Mouse (Mus musculus) thymus, postnatal 10 days (tissue): ENCODE data around the gene Cd5l.
"Not testable (repeated sequence)": the region's sequence is repeated elsewhere in the genome, so short reads cannot be mapped to it uniquely, and the experiment has no call there.

Experiments
- DNase-seq, 2 experiments: peaks; one replicate each; pipeline ENCODE4 v3.0.0; 2021; ENCODE audit warnings: low spot score in 2 of 2

Gene Cd5l

DNA sequence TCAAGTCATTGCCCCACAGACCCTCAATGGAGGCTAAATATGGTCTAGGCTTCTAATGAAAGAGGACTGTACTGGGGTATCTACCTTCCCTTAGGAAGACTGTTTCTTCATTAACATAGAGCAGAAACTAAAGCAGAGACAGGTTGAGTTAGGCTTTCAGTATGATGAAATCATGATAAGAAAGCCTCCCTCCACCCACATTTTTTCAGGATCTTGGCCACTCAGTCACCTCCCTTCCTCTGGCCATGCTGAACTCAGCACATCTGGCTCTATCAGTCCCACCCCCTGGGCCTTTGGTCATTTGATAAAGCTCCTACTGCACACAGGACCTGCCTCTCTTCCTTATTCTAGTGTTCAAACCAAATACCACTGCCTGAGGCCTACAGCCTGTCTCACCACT, at the start of gene Cd5l:
TSS of gene Cd5l (plus strand) at position 301 of the 400 bp plus-strand sequence.
- no peak for DNase-seq

GRCm38 (mm10) chr3:87309922-87310321, 47.8 kb upstream of the Cd5l start:
- DNase-seq: no peak

DNA sequence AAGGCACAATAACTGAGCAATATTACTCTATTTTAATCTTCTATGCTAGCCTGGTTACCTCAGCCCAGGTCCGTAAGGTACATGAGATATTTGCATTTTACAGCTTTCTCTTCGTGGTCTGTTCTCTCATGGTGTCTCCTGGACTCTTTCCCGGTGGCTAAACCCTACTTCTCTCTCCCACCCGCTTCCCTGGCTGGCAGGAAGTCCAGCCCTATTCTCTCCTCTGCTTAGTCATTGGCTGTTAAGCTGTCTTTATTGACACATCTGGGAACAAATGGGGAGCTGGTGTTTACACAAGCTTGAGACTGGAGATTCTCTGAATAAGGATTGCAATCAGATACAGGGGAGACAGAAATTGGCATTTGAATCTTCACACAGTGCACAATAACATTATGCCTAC, 35.1 kb upstream of the Cd5l start:
- DNase-seq: no peak

- no peak for DNase-seq
Measured at GRCm38 (mm10) chr3:87323778-87324177, 33.9 kb upstream of the Cd5l start.

DNA sequence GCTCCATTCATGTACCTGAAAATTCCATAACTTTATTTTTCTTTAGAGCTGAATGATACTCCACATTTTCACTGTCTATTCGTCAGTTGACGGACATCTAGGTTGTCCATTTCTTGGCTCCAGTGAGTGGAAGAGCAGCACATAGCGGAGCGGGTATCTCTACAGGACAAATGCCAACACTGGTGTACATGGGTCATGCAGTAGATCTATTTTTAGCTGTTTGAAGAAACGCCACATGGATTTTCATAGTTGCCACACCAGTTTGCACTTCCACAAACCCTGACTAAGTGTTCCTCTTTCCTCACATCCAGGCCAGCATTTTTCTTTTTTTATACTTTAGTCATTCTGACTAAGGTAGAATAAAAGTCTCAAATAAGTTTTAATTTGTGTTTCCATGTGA, 19.8 kb upstream of the Cd5l start:
- DNase-seq: no peak

DNA sequence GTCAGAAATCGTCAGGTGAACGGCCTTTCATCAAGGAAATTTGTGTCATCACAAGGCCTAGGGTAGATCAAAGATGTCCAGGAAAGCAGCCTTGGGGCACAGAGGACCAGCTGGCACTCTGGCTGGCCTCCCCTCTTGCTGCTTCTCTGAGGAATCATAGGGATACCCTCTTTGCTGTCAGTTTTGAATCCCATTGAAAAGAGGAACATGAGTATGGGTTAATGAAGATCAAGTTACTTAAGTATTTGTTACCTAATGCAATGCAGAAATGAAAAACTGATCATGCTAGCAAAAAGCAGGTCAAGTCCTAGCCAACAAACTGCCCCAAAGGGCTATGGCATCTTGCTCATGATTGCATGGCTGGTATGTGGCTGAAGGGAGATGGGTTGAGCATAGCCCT, 6.7 kb upstream of the Cd5l start:
- not testable (repeated sequence) for DNase-seq

DNA sequence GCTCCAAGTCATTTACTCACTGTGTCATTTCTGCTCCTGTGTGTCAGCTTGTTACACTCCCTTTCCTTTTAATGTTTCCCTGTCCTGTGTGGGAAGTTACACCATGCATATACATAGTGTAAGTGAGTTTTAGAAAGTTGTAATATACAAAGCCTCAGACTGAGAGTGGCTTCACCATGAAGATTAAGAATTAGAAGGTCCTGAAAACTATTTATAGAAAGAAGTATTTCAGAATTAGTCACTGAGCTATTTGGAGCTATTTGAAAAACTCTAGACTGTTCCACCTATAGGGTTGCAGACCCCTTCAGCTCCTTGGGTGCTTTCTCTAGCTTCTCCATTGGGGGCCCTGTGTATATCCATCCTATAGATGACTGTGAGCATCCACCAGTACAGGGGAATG, 1.5 kb downstream of the Cd5l start:
- no peak for DNase-seq

DNA sequence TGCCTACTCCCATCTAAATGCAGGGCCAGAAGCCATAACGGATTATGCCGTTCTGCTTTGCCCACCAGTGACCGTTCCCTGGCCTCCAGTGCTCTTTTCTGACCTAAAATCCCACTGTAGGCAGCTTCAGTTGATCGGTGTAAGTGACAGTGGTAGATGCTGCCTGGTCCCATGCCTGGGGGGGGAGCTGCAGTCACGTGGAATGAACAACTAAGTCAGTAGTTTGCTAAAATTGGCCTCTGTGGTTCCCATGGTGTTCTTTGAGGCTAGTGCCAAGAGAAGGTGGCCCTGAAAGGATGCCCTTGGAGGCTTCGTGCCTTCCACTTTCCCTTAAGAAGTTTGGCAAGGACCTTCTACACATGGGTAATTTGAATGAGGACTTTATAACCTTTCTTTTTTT, 2.8 kb downstream of the Cd5l start:
- DNase-seq: no peak

GRCm38 (mm10) chr3:87365691-87366090, 8.0 kb downstream of the Cd5l start:
- no peak for DNase-seq

DNA sequence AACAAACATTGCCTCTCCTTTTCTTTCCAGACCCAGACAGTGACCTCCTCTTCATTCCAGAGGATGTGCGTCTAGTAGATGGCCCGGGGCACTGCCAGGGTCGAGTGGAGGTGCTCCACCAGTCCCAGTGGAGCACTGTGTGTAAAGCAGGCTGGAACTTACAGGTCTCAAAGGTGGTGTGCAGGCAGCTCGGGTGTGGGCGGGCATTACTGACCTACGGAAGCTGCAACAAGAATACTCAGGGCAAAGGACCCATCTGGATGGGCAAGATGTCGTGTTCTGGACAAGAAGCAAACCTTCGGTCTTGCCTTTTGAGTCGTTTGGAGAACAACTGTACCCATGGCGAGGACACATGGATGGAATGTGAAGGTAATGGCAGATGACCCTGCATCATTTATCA, 9.8 kb downstream of the Cd5l start:
- DNase-seq: no peak

DNA sequence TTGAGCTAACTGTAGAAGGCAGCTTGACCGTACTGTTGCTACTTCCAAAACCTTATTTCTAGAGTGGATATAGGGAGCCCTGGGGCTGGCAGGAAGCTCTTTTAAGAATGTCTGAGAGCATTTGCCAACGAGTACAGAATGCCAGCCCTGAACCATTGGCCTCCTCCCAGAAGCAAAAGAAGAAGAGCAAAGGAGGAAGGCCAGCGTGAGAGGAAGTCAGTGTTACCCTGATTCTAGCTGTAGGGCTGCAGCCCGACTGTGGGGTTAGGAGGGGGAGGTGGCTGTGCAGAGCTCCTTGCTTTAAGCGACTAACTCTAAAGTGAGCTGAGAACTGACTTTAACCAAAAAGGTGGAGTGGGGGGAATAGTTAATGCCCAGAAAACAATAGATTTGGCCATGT, 11.5 kb downstream of the Cd5l start:
- DNase-seq: no peak

GRCm38 (mm10) chr3:87376195-87377165, 18.8 kb downstream of the Cd5l start, which contains the start of gene Fcrl1:
Gene Fcrl1, plus strand, starts transcription at chr3:87376387.
- no peak for DNase-seq

DNA sequence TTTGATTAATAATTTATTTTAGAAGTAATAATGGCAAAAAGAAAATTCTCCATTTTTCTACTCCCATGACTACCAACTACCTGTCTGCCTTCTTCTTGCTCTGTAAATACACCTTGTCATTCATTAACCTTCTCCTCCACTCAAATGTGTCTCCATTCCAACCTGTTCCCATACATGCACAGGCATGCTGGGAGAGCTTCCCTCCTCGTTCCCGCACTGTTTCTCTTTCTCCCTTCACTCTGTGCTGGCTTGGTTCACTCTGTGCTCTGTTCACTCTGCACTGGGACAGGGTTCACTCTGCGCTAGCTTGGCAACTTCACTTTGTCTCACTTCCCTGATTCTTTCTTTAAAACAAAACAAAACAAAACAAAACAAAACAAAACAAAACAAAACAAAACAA, 19.5 kb downstream of the Cd5l start:
- no peak for DNase-seq

DNA sequence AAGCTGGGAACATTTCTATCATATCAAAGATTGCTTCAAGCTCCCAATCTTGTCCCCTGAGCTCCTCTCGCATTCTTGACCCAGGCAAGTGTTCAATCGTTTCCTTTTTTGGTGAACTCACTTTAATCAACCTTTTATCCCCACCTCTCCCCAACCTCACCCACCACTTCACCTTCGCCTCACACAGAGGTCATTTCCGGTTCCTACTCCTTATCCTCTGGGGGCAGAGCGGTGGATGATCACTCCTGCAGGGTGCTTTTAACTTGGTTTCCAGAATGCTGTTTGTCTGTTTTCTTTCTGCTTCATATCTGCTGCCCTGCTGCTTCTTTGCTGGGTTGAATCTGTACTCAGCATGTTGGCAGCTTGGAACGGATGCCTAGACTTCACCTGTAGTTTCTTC, 20.0 kb downstream of the Cd5l start:
- no peak for DNase-seq

GRCm38 (mm10) chr3:87379641-87380315, 22.1 kb downstream of the Cd5l start:
- DNase-seq: not testable (repeated sequence)

GRCm38 (mm10) chr3:87381806-87382712, 24.4 kb downstream of the Cd5l start:
- no peak for DNase-seq

DNA sequence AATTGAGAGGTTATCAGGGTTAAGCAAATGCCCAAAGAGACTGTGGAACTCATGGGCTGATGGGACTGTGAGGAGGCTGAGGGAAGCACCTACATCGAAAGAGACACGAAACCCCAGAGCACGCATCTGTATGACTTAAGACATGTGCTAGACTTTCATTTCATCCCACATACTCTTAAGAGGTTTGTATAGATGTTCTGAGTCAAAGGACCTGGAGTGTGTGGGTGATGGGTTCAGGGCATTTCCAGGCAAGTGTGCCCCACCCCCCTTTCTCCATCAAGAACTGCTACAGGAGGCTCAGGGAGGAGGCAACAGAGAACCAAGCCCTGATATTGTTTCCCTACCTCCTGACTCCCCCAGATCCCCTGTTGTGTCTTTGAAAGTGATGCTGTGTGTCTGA, 25.6 kb downstream of the Cd5l start:
- DNase-seq: no peak

GRCm38 (mm10) chr3:87385105-87385504, 27.4 kb downstream of the Cd5l start:
- no peak for DNase-seq

- DNase-seq: no peak
Measured at GRCm38 (mm10) chr3:87390935-87391334, 33.3 kb downstream of the Cd5l start.

- no peak for DNase-seq
Measured at GRCm38 (mm10) chr3:87398809-87399208, 41.1 kb downstream of the Cd5l start.

GRCm38 (mm10) chr3:87399906-87400305, 42.2 kb downstream of the Cd5l start:
- no peak for DNase-seq

- DNase-seq: peak in 1 of 2 experiments; percentile 19
Measured at GRCm38 (mm10) chr3:87401321-87401720, 43.6 kb downstream of the Cd5l start.
